Mouse (Mus musculus) left cerebral cortex, adult 11 months (tissue): ENCODE results near the gene Rps24.
"Not testable (repeated sequence)": the region's sequence is repeated elsewhere in the genome, so short reads cannot be mapped to it uniquely, and the experiment has no call there.

ENCODE experiments used
- DNase-seq: peaks from one replicate; pipeline ENCODE4 v3.0.0; 2022; ENCODE audit warnings: low spot score

Rps24 gene

GRCm38 (mm10) chr14:24486773-24487227 is at the start of gene Rps24, which contains the start of gene Polr3a:
Gene Rps24 (plus strand): TSS chr14:24487125.
Gene Polr3a (minus strand): TSS chr14:24487058.
- peak; percentile 86 for DNase-seq

GRCm38 (mm10) chr14:24443529-24443928 is 43.4 kb upstream of the Rps24 start:
- DNase-seq = not testable (repeated sequence)

GRCm38 (mm10) chr14:24458191-24458590 is 28.7 kb upstream of the Rps24 start:
- no peak for DNase-seq

GRCm38 (mm10) chr14:24468806-24469205 is 18.1 kb upstream of the Rps24 start:
- no peak for DNase-seq

GRCm38 (mm10) chr14:24486241-24486767 is 621 bp upstream of the Rps24 start:
- DNase-seq = no peak

- not testable (repeated sequence) for DNase-seq
Measured at GRCm38 (mm10) chr14:24489772-24490171, 2.8 kb downstream of the Rps24 start.

- DNase-seq = peak; percentile 96
Measured at GRCm38 (mm10) chr14:24490468-24491265, 3.7 kb downstream of the Rps24 start.

- DNase-seq = no peak
Measured at GRCm38 (mm10) chr14:24491266-24491981, 4.5 kb downstream of the Rps24 start.

- DNase-seq = no peak
Measured at GRCm38 (mm10) chr14:24493256-24493655, 6.3 kb downstream of the Rps24 start.

GRCm38 (mm10) chr14:24496507-24496906 is 9.6 kb downstream of the Rps24 start:
- DNase-seq = no peak

- DNase-seq = no peak
Measured at GRCm38 (mm10) chr14:24497443-24497842, 10.5 kb downstream of the Rps24 start.

- DNase-seq = no peak
Measured at GRCm38 (mm10) chr14:24498561-24499255, 11.8 kb downstream of the Rps24 start.

- DNase-seq = no peak
Measured at GRCm38 (mm10) chr14:24499478-24499877, 12.6 kb downstream of the Rps24 start.

- DNase-seq = peak; percentile 73
Measured at GRCm38 (mm10) chr14:24500091-24500844, 13.3 kb downstream of the Rps24 start.

- DNase-seq = no peak
Measured at GRCm38 (mm10) chr14:24500845-24501186, 13.9 kb downstream of the Rps24 start.

- DNase-seq = no peak
Measured at GRCm38 (mm10) chr14:24501256-24501655, 14.3 kb downstream of the Rps24 start.

- no peak for DNase-seq
Measured at GRCm38 (mm10) chr14:24507452-24508069, 20.6 kb downstream of the Rps24 start.

GRCm38 (mm10) chr14:24508070-24508773 is 21.3 kb downstream of the Rps24 start:
- no peak for DNase-seq

GRCm38 (mm10) chr14:24509557-24509956 is 22.6 kb downstream of the Rps24 start:
- DNase-seq = no peak

- no peak for DNase-seq
Measured at GRCm38 (mm10) chr14:24510218-24510617, 23.3 kb downstream of the Rps24 start.
